Mouse (Mus musculus) ovary, adult 18-20 months (tissue): ENCODE data around the gene Dctpp1.

Experiments used
- DNase-seq: peaks from one replicate; pipeline ENCODE4 v3.0.0; 2022; ENCODE audit warnings: low spot score, mixed read lengths

Dctpp1 gene

DNA sequence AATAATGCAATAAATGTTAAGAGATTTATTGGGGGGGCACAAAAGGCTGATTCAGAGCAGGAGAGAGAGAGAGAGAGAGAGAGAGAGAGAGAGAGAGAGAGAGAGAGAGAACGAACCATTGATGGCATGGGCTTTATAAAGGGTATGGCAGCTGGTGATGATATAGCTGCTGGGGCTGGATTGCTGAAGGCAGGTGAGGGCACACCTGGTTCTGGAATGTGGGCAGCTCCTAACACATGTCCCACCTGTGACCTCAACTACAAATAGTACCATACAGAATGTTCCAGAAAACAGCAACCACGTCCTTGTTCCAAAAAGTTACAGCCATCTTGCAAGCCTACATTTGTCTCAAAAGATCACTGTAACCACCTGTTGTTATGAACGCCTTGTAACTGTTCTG is 29.1 kb downstream of the Dctpp1 start:
- DNase-seq = no peak

DNA sequence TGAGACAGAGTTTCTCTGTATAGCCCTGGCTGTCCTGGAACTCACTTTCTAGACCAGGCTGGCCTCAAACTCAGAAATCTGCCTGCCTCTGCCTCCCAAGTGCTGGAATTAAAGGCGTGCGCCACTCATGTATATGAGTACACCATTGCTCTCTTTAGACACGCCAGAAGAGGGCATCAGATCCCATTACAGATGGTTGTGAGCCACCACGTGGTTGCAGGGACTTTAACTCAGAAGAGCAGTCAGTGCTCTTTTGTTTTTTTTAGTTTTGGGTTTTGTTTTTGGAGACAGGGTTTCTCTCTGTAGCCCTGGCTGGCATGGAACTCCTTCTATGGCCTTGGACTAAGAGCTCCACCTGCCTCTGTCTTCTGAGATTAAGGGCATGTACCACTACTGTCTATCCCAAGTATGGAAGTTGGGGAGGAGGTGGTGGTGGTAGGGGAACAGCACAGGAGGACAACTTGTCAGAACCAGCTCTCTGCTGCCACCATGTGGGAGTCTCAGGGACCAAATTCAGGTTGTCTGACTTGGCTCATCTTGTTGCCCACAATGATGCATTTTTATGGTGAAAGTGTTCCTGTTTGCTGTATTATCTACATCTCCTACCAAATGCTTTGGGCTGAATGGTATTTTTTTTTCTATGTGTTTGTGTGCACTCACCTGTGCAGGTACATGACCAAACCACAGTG is 31.8 kb downstream of the Dctpp1 start:
- DNase-seq = peak; percentile 47

DNA sequence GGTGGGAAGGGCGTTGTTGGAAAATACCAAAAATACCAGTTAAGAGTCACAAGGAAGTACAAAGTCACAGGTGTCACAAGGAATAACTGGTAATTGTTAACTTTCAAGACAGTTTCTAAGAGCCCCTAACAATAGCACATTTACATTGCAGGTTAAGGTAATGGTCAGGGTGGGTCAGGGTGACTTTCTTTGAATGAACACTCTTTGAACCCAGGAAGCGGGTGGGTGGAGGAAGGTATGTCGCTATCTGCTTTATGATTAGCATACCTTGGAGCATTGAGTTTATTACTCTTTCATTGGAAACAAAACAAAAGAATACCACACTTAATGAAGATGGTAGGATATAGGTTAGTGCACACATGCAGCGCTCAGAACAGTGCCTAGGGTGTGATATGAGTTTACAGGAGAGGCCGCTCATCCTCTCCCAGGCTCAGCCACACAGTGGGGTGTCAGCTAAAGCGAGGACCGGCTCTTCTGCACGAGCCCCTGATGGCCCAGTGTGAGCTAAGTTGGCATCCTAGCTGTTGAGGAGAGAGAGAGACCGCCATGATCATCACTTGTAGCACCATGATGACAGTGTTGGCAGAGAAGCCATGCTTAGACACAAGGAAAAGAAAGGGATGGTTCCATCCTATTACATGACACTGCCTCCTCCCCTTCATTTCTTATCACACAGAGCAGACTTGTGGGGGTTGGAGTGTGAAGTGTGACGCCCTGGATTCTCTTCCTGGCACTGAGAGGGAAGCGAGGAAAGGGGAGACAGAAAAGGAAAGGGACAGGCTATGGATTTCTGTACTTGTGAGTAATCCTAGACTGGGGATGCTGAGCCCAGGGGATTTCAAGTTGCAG is 35.1 kb downstream of the Dctpp1 start:
- no peak for DNase-seq

DNA sequence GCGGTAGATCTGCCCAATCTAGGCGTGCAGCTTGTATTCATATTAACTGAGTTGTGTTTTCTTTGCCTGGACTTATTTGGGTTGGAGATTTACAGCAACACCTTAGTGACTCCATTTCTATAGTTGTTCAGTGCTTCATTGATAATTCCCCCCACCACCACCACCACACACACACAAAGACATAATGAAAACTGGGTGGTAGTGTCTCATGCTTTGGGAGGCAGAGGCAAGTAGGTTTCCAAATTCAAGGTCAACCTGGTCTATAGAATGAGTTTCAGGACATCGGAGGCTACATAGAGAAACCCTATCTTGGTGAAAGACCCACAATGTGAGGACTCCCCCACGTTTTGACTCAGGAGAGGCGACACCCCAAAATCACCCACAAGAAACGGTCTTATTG is 35.9 kb downstream of the Dctpp1 start:
- DNase-seq = no peak

DNA sequence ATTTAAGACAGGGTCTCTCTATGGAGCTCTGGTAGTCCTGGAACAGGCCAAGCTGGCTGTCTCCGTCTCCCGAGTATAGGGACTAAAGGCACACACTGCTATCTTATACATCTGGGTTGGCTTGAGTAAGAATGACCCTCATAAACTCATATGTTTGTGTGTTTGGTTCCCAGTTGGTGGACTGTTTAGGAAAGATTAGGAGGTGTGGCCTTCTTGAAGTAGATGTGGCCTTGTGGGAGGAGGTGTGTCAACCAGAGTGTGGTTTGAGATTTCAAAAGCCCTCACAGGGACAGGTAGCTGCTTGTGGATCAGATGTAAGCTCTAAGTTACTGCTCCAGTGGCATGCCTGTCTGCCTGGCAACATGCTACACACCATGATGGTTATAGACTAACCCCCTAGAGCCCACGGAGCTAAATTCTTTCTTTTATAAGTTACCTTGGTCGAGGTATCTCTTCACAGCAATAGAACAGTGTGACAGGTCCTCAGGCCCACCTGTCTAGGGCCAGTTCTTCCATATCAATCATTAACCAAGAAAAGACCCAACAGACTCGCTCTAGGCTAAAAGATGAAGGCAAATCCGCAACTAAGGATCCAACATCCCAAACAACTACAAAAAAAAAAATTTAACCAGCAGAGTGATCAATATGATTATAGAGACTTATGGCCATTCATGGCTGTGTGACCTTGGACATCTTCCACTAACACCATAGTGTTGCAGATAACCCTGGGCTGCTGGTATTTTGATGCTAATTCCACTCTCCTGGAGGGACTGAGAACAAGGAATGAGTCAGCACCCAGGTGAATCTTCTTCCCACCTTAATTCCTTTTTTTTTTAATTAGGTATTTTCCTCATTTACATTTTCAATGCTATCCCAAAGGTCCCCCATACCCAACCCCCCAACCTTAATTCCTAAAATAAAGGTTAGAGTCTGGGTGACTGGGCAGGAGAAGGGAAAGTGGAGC is 36.7 kb downstream of the Dctpp1 start:
- no peak for DNase-seq

DNA sequence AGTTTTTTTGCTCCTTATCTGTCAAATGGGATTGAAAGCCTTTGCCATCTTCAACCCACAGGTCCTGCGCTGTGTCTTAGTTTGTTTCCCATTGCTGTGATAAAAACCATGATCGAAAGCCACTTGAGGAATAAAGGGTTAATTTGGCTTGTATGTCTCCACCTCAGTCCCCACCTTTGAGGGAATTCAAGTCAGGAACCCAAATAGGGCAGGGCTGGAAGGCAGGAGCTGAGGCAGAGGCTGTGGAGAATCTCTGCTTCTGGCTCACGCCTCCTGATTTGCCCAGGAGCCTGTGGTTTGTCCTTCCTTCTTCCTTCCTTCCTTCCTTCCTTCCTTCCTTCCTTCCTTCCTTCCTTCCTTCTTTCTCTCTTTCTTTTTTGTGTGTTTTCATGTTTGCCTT is 37.4 kb downstream of the Dctpp1 start:
- DNase-seq = no peak

DNA sequence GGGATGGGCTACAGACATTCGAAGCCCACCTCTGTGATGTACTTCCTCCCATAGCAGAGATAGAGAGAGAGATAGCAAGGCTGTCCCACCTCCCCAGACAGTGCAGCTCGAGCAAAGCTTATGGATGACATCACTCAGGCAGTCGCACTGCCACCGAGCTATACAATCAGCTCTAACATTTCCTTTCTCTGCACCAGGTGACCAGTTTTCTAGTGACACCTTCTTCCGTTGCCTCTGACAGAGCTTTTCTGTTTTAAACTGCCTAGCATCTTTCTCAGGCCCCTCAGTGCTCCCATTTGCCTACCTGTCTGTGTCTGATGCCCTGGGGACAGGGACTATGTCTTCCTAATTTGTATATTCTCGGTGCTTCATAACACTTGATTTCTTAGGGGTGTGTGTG is 40.1 kb downstream of the Dctpp1 start:
- DNase-seq = no peak

DNA sequence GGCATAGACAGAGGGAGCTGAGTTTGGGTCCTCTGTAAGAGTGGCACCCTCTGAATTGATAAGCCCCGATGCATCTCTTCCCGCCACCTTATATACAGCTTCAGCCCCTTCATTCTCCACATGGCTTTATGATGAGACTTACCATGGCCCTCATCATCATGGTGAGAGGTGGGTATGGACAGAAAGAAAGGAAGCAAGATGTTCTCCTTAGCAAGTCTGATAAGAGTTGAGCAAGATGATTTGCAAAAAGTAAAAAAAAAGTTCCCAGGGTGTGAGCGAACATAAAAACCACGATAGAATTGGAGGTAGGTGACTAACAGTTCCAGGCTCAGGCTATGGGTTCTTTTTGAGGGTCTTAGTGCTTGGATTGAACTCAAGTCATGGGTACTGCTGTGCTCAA is 41.8 kb downstream of the Dctpp1 start:
- DNase-seq = no peak

DNA sequence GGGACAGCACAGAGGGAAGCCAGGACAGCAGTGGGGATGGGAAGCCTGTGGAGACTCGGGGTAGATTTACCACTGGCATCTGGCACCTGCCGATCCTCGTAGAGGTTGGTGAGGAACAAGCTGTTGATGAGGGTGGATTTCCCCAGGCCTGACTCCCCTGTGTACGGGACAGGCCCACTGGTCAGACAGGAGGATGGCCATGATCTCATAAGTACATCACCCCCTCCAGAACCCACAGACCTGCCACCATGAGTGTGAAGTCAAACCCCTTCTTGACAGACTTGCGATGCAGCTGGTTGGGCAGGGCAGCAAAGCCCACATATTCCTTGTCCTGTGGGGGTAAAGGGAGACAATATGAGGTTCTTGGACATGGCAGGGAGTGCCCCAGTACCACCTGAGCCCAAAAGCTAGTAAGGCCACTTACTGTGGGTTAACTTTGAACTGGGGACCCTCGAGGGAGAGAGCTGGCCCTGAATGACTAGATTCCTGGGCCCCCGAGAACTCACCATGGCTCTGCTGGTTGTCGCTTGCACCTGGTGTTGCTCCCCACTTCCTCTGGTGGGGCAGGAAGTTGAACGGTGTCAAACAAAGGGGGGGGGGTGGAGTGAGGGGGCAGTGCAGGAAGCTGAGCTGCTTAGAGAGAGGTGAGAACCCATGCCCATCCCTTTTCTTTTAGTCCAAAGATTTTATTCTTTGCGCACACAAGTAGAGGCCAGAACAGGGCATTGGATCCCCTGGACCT is 42.4 kb downstream of the Dctpp1 start:
- DNase-seq = no peak

DNA sequence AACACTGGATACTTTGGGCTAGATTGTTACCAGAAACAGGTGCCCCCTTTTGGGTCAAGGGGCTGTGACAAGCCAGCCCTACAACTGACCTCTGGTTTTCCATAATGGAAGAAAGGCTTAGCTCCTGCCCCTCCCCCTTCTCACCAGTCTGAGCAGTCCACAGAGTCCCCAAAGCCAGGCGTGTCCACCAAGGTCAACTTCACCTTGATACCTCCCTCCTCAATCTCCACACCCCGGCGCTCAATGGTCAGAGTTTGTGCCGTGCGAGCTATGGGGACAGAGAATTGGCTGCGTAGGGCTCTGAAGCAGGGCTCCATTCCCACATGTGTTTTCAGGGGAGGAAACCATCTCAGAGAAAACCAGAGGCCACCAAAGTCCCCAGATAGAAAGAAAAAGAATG is 43.0 kb downstream of the Dctpp1 start:
- DNase-seq = no peak

DNA sequence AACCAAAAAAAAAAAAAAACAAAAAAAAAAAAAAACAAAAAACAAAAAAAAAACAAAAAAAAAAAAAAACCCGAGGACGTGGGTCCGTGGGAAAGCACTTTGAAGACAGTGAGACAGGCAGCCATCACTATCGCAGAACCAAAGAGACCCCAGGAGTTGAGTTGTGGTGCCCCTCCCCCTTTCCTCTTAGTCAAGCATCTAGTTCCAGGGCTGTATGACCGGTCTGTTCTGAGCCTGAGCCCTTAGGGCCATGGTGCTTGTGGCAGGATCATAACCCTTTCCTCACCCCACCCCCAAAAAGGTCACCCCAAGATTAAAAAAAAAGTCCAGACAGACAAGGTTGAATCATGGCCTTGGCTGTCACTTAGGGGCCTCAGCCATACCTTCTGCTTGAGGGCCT is 44.2 kb downstream of the Dctpp1 start:
- DNase-seq = no peak

DNA sequence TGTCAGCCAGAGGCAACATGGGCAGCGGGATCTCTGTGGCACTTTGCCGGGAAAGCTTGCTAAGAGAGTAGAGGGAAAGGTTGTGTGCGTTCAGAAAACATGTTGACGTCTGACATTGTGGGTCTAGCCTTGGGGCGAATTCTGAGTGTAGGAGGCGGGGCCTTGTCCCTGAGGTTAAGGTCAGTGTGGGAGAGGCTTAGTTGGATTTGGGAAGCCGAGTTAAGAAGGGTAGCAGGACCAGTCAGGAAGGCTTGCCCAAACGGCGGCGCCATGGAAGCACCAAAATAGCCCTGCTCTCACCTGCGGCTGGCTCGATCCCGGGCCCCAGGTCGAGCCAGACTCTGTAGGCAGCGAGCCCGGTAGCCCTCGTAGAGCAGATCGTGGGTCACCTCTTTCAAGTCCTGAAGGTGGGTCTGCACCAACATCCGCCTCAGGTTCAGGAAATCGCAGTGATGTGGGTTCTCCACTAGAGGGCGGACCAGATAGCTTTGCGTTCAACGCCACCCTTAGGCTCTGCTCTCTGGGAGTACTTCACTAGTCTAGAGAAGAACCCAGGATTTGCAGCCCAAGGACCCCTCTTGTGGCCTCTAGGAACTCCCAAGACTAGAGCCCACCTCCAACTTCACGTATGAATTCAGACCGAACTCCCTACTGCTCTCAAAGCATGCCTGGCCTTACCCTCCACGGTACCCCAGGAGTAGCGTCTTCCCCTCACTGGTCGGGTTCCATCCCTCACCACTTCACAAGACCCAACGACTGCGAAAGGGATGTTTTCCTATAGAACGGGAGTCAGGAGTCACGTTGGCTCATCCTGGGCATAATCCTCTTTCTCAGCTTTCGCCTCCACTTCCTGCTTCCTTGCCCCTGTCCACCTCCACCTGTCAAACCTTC is 45.3 kb downstream of the Dctpp1 start:
- no peak for DNase-seq

DNA sequence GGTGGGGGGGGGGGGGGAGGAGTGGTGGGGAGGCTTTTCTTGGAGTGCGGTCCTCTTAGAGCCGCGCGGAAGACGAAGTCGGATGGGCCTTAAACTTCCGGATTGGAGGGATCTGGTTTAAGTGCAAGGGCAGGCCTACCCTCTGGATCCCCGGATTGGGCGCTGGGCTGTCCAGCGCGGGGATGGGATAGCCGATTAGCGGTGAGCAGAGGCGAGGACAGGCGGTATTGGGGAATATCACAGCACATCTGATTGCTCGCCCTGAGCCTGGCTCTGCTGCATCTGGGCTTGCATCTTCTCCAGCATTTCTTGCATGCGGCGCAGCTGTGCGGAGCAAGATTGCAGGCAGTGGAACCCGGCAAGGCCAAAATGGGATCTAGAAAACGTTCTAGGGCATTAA is 46.0 kb downstream of the Dctpp1 start:
- DNase-seq = no peak

DNA sequence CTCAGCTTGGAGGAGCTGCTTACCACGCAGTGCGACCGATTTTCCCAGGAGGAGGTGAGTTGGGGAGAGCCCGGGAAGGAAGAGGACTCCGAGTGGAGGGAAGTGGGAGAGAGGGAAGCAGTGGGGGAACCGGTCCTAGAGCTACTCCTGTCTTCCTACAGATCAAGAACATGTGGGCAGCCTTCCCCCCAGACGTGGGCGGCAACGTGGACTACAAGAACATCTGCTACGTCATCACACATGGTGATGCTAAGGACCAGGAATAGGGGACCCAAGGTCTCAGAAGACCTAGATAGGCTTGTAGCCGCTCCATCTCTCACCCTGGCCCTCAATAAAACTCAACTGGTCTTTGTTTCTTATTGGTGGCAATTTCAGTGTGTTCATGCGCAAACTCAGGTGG is 46.6 kb downstream of the Dctpp1 start:
- no peak for DNase-seq

DNA sequence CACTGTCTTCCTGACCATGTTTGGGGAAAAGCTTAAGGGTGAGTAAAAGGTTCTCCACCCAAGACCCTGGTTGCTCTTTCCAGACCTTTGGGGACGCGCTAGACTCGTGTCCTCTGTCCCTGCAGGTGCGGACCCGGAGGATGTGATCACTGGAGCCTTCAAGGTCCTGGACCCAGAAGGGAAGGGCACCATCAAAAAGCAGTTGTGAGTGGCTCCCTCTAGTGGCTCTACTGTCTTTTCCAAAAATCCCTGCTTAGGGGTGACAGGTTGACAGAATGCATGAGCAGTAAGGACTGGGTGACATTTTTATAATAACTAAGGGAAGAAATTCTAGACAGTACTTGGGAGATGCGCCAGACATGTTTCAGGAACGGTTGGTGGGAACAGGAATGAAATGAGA is 47.0 kb downstream of the Dctpp1 start:
- no peak for DNase-seq

DNA sequence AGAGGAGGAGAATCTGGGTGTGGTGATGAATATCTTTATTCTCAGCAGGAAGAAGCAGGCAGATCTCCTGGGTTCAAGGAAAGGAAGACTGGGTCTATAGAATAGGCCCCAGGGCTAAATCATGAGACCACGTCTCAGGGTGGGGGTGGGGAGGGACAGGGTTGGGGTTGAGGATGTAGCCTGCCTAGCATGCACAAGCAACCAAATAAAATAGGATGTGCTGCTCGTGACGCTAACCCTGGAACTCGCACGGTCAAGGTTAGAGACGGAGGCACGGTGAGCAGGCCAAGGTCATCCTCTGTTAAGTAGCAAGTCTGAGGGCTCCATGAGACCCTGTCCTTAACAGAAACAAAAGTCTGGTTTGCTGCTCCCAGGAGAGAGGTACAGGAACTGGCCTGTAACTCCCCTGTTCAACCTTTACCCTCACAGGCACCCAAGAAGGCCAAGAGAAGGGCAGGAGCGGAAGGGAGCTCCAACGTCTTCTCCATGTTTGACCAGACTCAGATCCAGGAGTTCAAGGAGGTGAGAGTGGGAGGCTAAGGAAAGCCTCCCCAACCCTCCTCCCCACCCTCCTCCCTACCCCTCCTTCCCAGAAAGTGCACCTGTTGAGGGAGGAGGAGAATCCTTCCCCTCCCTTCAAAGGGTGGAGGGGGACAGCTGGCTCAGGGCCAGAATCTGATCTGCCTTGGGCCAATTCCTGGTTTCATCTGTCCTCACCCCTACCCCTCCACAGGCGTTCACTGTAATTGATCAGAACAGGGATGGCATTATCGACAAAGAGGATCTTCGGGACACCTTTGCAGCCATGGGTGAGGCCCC is 47.9 kb downstream of the Dctpp1 start:
- no peak for DNase-seq

DNA sequence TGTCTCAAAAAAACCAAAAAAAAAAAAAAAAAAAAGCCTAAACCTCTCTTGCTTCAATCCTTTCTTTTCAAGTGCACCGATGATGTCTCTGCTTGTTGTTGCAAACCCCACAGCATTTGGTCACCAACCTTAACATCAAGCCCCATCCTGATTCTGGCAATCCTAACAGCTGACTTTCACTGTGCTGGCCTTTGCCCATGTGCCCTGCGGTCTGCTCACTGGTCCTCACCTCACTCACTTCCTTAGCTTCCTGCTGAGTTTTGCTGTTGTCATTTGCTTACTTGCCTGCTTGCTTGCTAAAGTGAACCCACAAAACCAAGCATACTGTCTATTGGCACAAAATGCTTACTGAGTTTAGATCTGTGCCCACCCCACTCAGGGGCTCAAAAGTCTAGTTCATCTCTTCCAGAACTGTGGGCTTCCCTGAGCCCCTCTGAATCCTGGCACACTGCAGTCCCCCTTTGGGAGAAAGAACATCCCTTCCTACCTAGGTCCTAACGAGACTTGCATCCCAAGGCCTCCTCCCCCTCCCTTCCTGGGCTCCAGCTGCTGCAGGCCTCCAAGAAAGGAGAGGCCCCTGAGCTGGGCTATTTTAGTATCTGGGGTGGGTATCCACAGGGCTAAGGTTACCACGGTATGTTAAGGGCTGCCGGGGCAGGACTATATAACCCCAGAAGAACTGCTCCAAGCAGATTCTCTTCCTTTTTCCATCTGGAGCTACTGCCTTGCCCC is 49.3 kb downstream of the Dctpp1 start:
- DNase-seq = no peak

DNA sequence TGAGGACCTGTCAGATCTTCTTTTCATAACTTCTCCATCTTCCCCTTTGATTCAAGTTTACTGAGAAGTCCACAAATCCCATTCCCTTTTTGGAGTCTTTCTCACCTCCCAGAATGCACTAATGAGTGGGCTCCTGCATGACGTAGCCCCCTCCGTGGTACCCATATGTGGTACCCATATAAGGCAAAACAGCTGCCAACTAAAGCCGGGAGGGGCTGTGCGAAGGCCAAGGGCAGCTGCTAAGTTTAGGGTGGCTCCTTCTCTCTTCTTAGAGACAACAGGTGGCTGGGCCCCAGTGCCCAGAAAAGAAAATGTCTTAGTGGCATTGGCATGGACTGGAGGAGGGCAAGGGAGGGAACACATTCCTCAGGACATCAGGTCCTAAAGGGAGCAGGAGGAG is 50.2 kb downstream of the Dctpp1 start:
- no peak for DNase-seq

DNA sequence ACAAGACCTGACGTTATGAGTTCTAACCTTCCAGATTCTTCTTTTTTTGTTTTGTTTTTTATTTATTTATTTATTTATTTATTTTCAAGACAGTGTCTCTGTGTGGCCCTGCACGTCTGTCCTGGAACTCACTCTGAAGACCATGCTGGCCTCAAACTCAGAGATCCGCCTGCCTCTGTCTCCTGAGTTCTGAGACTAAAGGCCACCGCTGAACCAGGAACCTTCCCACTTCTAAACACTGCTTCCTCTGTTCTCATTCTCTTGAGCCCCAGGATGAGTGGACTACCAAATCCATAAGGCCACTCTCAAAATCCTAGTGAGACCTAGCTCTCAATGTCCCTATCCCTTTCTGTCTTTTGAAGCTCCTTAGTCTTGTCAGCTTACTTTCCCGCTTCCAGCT is 50.7 kb downstream of the Dctpp1 start:
- no peak for DNase-seq
